9 mouse cellular contexts compared by ENCODE assay signal in the genomic region with DNA sequence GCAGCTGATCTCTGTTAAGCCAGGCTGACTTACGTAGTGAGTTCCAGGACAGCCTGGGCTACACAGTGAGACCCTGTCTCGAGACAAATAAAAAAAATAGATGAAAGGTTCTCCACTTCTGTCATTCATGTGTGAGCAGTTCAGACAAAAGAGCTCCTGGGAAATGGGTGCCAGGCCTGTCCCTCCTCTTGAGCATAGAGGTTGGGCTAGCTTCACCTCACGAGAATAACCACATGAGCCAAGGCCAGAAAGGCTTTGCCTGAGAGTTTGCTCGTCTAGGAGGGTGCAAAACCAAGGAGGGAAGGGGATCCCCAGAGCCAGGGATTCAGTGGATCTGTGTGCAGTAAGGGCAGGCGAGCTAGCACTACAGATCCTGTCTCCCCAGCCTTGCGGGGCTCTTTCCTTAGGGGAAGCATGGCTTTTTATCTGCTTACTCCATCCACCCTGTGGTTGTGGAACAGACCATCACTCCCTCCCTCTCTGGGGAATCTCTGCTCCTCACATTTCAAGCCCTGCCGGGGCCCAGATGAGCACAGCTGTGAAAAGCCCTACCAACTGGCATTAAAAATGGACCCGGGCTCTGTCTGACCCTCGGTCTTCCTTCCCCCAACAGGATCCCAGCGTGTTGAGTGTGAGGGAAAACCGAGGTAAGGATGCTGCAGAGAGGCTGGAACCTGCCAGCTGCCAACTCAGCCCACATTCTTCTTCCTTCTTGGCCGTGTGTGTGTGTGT. TPM values are rescaled to one million over a fixed set of nuclear protein-coding genes. Genes with fewer than 3 reads are reported as not detected.
DNase-seq lines count a peak whose midpoint lies in the region; ATAC-seq lines count a peak whose summit lies in the region.
"Had no signal": no experiment of that assay in that cellular context is flagged by ENCODE, and none has a peak within 500 bp of the region (broad histone marks: within the 10 kb centered on the region; RNA-seq: fewer than 3 reads in every experiment).

No protein-coding gene starts in this region.

- no peaks in the 10 kb centered on the region for H3K9me3 ChIP-seq in kidney, embryonic 14.5 days (ENCODE audit: control insufficient read depth, low read length)
- H3K9me3 ChIP-seq in midbrain, embryonic 14.5 days (ENCODE audit: control insufficient read depth, low read length), result no peaks in the 10 kb centered on the region

- 45% methylated on average over 11 of the region's 12 CpGs for WGBS in kidney, embryonic 14.5 days
- 49% methylated on average over 12 of the region's 12 CpGs for WGBS in midbrain, embryonic 14.5 days

- peak overlapping the region; percentile 42; the same call in 1 of the 2 replicates for H3K27ac ChIP-seq in kidney, embryonic 14.5 days (ENCODE audit: low read depth, low read length)
- peak overlapping the region; percentile 55; the same call in 1 of the 2 replicates for H3K27ac ChIP-seq in midbrain, embryonic 14.5 days (replicated peaks; ENCODE audit: low read depth, low read length)

- no peak overlapping the region for H3K4me3 ChIP-seq in kidney, embryonic 14.5 days (ENCODE audit: low read length)
- no peak overlapping the region for H3K4me3 ChIP-seq in midbrain, embryonic 14.5 days (replicated peaks; ENCODE audit: low read depth, low read length)

- peaks cover 4% of the 10 kb centered on the region; the same call in 1 of the 2 replicates for H3K36me3 ChIP-seq in kidney, embryonic 14.5 days (ENCODE audit: control insufficient read depth, insufficient read depth, low read length)
- peaks cover 58% of the 10 kb centered on the region for H3K36me3 ChIP-seq in midbrain, embryonic 14.5 days (ENCODE audit: control insufficient read depth, insufficient read depth, low read length)

- H3K27me3 ChIP-seq in kidney, embryonic 14.5 days (ENCODE audit: control insufficient read depth, insufficient read depth, low read length), result no peaks in the 10 kb centered on the region; the same call in 1 of the 2 replicates
- H3K27me3 ChIP-seq in midbrain, embryonic 14.5 days (ENCODE audit: control insufficient read depth, insufficient read depth, low read length), result no peaks in the 10 kb centered on the region

- DNase-seq in kidney, postnatal 25 days, result no peak
- peak; percentile 56 for DNase-seq in embryo, embryonic 11 days
- peak; percentile 48 for DNase-seq in heart, postnatal 4 days
- DNase-seq in midbrain, embryonic 14.5 days, result no peak
- DNase-seq in B cell, adult 2 months, result no peak
- DNase-seq in cerebellum, adult 11 months, result no peak
- DNase-seq in right cerebral cortex, postnatal 14 days, result no peak
- DNase-seq: kidney, adult 2 months had no signal

- no peak overlapping the region for H3K4me2 ChIP-seq in kidney, embryonic 14.5 days (replicated peaks; ENCODE audit: low read depth, low read length)
- H3K4me2 ChIP-seq in midbrain, embryonic 14.5 days (ENCODE audit: low read length), result no peak overlapping the region

- no peak overlapping the region for H3K9ac ChIP-seq in kidney, embryonic 14.5 days (ENCODE audit: low read depth, low read length)
- H3K9ac ChIP-seq in midbrain, embryonic 14.5 days (replicated peaks; ENCODE audit: low read length), result no peak overlapping the region

- peaks cover 26% of the 10 kb centered on the region for H3K4me1 ChIP-seq in kidney, embryonic 14.5 days (ENCODE audit: control insufficient read depth, insufficient read depth, low read length)
- H3K4me1 ChIP-seq in midbrain, embryonic 14.5 days (ENCODE audit: control insufficient read depth, insufficient read depth, low read length), result peaks cover 16% of the 10 kb centered on the region

- ATAC-seq in kidney, embryonic 14.5 days (ENCODE audit: low FRiP score, low TSS enrichment), result peak; percentile 48; the same call in 1 of the 2 replicates
- no peak for ATAC-seq in midbrain, embryonic 14.5 days (ENCODE audit: low FRiP score, low TSS enrichment)

RNA-seq across cellular contexts. Expression of a gene that starts 32.3 kb away (rescaled TPM):
- polyA plus RNA-seq in kidney, embryonic 14.5 days (2014; fragmentation: Nextera tagmentation; extraction: Ambion mirVana), result 6.3 and 9.1 TPM in 2 replicates
- 10 to 100 TPM; 29.8 to 30.8 TPM for total RNA-seq in heart, postnatal 4 days (2021)
- 14.3 and 17.0 TPM in 2 replicates for polyA plus RNA-seq in midbrain, embryonic 14.5 days (2014; fragmentation: Nextera tagmentation; extraction: Ambion mirVana)

RNA-seq across cellular contexts. Expression of a gene that starts 47.4 kb away (rescaled TPM):
- polyA plus RNA-seq in kidney, embryonic 14.5 days (2014; fragmentation: Nextera tagmentation; extraction: Ambion mirVana), result 36.0 and 57.6 TPM in 2 replicates
- total RNA-seq in heart, postnatal 4 days (2021), result 10 to 100 TPM; 55.1 to 59.8 TPM
- polyA plus RNA-seq in midbrain, embryonic 14.5 days (2014; fragmentation: Nextera tagmentation; extraction: Ambion mirVana), result 52.5 and 53.5 TPM in 2 replicates

RNA-seq across cellular contexts. Expression of a gene that starts 53.2 kb away (rescaled TPM):
- polyA plus RNA-seq in kidney, embryonic 14.5 days (2014; fragmentation: Nextera tagmentation; extraction: Ambion mirVana), result 17.9 and 49.4 TPM in 2 replicates
- total RNA-seq in heart, postnatal 4 days (2021), result 10 to 100 TPM; 41.6 to 44.4 TPM
- polyA plus RNA-seq in midbrain, embryonic 14.5 days (2014; fragmentation: Nextera tagmentation; extraction: Ambion mirVana), result 18.1 and 36.2 TPM in 2 replicates

Comparison
In these comparisons a context has a peak if more than half of its experiments do, and no peak if none do; other contexts are left out.
1. DNase-seq: peak in embryo, embryonic 11 days (single experiment) and heart, postnatal 4 days (single experiment); none in kidney, postnatal 25 days (0 of 2), midbrain, embryonic 14.5 days (single experiment), B cell, adult 2 months (0 of 2), cerebellum, adult 11 months (single experiment) and right cerebral cortex, postnatal 14 days (single experiment).